ENCODE assay signal across 10 mouse cellular contexts in the genomic region with DNA sequence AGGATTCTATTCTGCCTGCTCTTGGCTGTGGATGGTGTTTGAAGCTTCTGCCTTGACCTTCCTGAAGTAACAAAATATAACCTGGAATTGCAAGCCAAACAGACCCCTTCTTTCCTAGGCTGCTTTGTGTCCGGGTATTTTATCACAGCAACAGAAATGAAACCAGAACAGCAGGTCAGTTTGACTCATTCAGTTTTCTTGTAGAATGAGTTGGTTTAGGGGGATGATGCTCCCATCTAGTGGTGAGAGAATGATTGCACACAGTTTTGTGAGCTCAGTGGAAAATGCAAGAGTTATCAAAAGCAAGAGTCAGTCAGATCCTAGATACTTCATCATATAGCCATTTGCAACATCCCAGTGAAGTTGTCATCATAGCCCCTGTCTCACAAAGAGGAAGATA. TPM values are rescaled to one million over a fixed set of nuclear protein-coding genes. Genes with fewer than 3 reads are reported as not detected.
A peak's percentile ranks its signal among the peaks of the same experiment; 100 is the strongest.
DNase-seq lines count a peak whose midpoint lies in the region; ATAC-seq and TF ChIP-seq lines count a peak whose summit lies in the region.
"Had no signal": no experiment of that assay in that cellular context is flagged by ENCODE, and none has a peak within 500 bp of the region (broad histone marks: within the 10 kb centered on the region; RNA-seq: fewer than 3 reads in every experiment).

No protein-coding gene starts in this region.

- 48% methylated on average over 1 of the region's 1 CpGs for WGBS in liver, adult 2 months
- WGBS in liver, embryonic 12.5 days (ENCODE audit: insufficient replicate concordance) = 28% methylated on average over 1 of the region's 1 CpGs

- H3K27ac ChIP-seq in liver, adult 2 months (replicated peaks; ENCODE audit: insufficient read depth, low read depth, low read length) = no peak overlapping the region
- no peak overlapping the region for H3K27ac ChIP-seq in liver, embryonic 12.5 days
- H3K27ac ChIP-seq: heart, embryonic 15.5 days had no signal

- TF ChIP-seq POLR2A in liver, adult 2 months (IDR thresholded peaks at IDR 0.05; ENCODE audit: extremely low read depth, insufficient read depth, low read length) = no peak

- H3K36me3 ChIP-seq in liver, adult 2 months (ENCODE audit: control insufficient read depth, insufficient read depth, low read length) = no peaks in the 10 kb centered on the region
- no peaks in the 10 kb centered on the region for H3K36me3 ChIP-seq in liver, embryonic 12.5 days
- H3K36me3 ChIP-seq: heart, embryonic 15.5 days had no signal

- H3K79me2 ChIP-seq in liver, adult 2 months (ENCODE audit: control insufficient read depth, insufficient read depth, low read length) = no peaks in the 10 kb centered on the region

- H3K9me3 ChIP-seq in liver, embryonic 12.5 days (replicated peaks) = 0 out of 2 replicates have a peak, but pooled peaks cover 2% of the 10 kb centered on the region
- H3K9me3 ChIP-seq: heart, embryonic 15.5 days had no signal

- TF ChIP-seq CTCF in liver, adult 2 months (IDR thresholded peaks at IDR 0.05; ENCODE audit: low read depth, low read length) = no peak

- H3K4me2 ChIP-seq in liver, embryonic 12.5 days = no peak overlapping the region
- H3K4me2 ChIP-seq: heart, embryonic 15.5 days had no signal

- H3K9ac ChIP-seq in liver, adult 2 months (ENCODE audit: low read depth, low read length) = no peak overlapping the region
- H3K9ac ChIP-seq in liver, embryonic 12.5 days = no peak overlapping the region
- H3K9ac ChIP-seq: heart, embryonic 15.5 days had no signal

- no peak for DNase-seq in frontal cortex, postnatal 10 days (ENCODE audit: low spot score in 2 of 2)
- DNase-seq in liver, adult 2 months (ENCODE audit: extremely low read depth, low read depth, low spot score) = peak; percentile 36
- DNase-seq in brain, adult 2 months (ENCODE audit: low read depth, low spot score) = peak; percentile 81
- no peak for DNase-seq in B cell, adult 2 months
- no peak for DNase-seq in spleen, adult 18-20 months

- peak; percentile 81 for ATAC-seq in frontal cortex, adult (ENCODE audit: low TSS enrichment)
- ATAC-seq in liver, embryonic 12.5 days = no peak
- ATAC-seq in megakaryocyte-erythroid progenitor cell, adult 5-6 weeks (replicated peaks; ENCODE audit: low FRiP score, low TSS enrichment, poor library complexity, severe bottlenecking) = peak; percentile 66; the same call in 1 of the 2 replicates

- H3K4me3 ChIP-seq in liver, adult 2 months (ENCODE audit: insufficient read depth, low read depth, low read length) = no peak overlapping the region
- H3K4me3 ChIP-seq in liver, embryonic 12.5 days = no peak overlapping the region
- H3K4me3 ChIP-seq: heart, embryonic 15.5 days; megakaryocyte, embryonic 14.5 days had no signal

- no peaks in the 10 kb centered on the region for H3K27me3 ChIP-seq in liver, adult 2 months (ENCODE audit: control insufficient read depth, insufficient read depth, low read length)
- 0 out of 2 replicates have a peak, but pooled peaks cover 4% of the 10 kb centered on the region for H3K27me3 ChIP-seq in liver, embryonic 12.5 days (replicated peaks)
- H3K27me3 ChIP-seq: heart, embryonic 15.5 days had no signal

- H3K4me1 ChIP-seq in liver, adult 2 months (ENCODE audit: control insufficient read depth, insufficient read depth, low read length) = no peaks in the 10 kb centered on the region
- no peaks in the 10 kb centered on the region for H3K4me1 ChIP-seq in liver, embryonic 12.5 days
- H3K4me1 ChIP-seq: heart, embryonic 15.5 days; megakaryocyte, embryonic 14.5 days had no signal

RNA-seq across cellular contexts. Expression of a gene that starts 16.7 kb away (rescaled TPM):
- 4.0 and 4.4 TPM in 2 replicates for total RNA-seq in liver, adult 2 months (2014; rRNA removed)
- polyA plus RNA-seq in liver, adult 2 months (2012; rRNA removed) = 4.1 and 4.9 TPM in 2 replicates
- 4.8 and 5.4 TPM in 2 replicates for polyA plus RNA-seq in liver, embryonic 12.5 days (2016; fragmentation: Nextera tagmentation; extraction: Ambion mirVana)
- 5.4 and 7.3 TPM in 2 replicates for total RNA-seq in megakaryocyte-erythroid progenitor cell, adult 5-6 weeks (2014; fragmentation: Nextera tagmentation)
- total RNA-seq in megakaryocyte-erythroid progenitor cell, adult 5-6 weeks (2017) = 4.9 and 5.2 TPM in 2 replicates

Comparison
In these comparisons a context has a peak if more than half of its experiments do, and no peak if none do; other contexts are left out.
1. DNase-seq: peak in liver, adult 2 months (single experiment) and brain, adult 2 months (single experiment); none in frontal cortex, postnatal 10 days (0 of 2), B cell, adult 2 months (0 of 2) and spleen, adult 18-20 months (0 of 2).